Mouse (Mus musculus) Patski (cell line): ENCODE data around the gene Mrps27. TPM values are rescaled to one million over a fixed set of nuclear protein-coding genes. Genes with fewer than 3 reads are reported as not detected.

Source experiments
- ATAC-seq: fragments of 100-300 bp; one replicate; pipeline ENCODE4 v1.8.0; 2021
- CTCF ChIA-PET: fragments of 350-600 bp; sonication (Branson Sonifier 250); formaldehyde crosslinking; loops from one replicate; lab custom pipeline; 2022; ENCODE audit warnings: inconsistent platforms; lab: Charles Lee
- POLR2A ChIA-PET: fragments of 350-600 bp; sonication (Branson Sonifier 250); formaldehyde crosslinking; loops from one replicate; lab custom pipeline; 2022; ENCODE audit warnings: antibody characterized with exemption, inconsistent platforms; lab: Charles Lee
- DNase-seq: peaks from one replicate; pipeline ENCODE4 v3.0.0-alpha.2; 2011; ENCODE audit warnings: low read depth, low spot score
- H3K27me3 ChIP-seq: fragments of 371-371 bp; one replicate; pipeline ENCODE4 v1.5.1; 2021
- CTCF ChIP-seq: fragments of 100-300 bp; IDR thresholded peaks from one replicate; pipeline ENCODE4 v1.5.1; 2021
- in situ Hi-C: fragments of 300-500 bp; cut with MboI; formaldehyde crosslinking; loops from 3 replicates; pipeline ENCODE4 v1.11.1; 2018; ENCODE audit warnings: low pct_unique_long_range_greater_than_20kb, mixed read lengths
- polyA plus RNA-seq: library from polyadenylated mRNA; unstranded; gene quantifications from one replicate; pipeline ENCODE4 v1.2.3, GENCODE M21; 2021

The Mrps27 gene
- polyA plus RNA-seq, 1 experiment from 2014 or later, result 37.7 TPM

DNA sequence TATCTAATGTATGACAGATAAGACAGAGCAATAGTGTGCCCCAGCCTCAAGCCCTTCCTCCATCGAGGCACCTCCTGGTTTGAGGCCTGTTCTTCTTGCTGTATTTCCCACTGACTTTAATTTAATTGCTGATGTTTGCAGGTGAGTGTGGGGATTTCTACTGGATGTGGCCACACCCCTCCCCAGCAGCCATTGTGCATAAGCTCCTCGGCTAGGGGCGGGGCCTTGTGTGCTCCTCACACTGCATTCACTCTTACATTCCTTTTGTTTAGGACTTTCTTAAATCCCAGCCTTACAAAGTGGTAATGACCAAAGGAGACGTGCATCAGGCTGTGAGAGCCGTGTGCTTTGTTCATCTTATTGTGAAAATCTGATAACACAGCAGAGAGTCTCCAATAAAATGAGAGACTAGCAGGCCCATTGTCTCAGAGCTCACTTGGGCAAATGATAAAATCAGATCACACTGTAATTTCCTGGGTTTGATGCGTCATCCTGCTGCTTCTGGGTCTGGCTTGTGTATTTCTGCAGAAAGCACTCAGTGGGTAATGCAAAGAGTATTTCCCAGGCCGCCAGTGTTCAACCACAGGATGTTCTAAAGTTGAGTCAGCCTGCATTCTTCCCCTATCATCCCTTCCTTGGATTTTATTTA is 40.1 kb downstream of the Mrps27 start:
- in situ Hi-C loops, result no loop called here
- DNase-seq (no peak), ATAC-seq (peak; percentile 65)
- no peak for TF ChIP-seq CTCF
- ChIA-PET CTCF (no interaction called here), POLR2A (interaction anchor here (0.7 kb wide), 1 partner anchor 13 kb away, joined by 4 read pairs; no protein-coding TSS in a partner anchor)
- no peaks in the 10 kb centered on the region for H3K27me3 ChIP-seq

DNA sequence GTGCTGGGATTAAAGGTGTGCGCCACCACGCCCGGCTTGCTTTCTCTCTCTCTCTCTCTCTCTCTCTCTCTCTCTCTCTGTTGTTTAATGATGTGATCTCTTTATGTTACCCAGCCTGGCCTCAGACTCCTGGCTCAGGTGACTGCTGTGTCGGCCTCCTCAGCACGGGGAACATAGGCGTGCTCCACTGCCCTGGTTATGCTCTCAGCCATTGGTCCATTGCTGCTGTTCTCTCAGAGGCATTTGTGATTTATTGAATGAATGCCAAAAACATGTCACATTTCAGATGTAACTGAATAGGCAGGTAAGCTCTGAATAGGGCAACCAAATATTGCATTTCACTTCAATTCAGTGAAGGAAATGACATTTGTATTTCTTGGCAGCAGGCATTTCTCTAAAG is 41.3 kb downstream of the Mrps27 start:
- H3K27me3 ChIP-seq, result no peaks in the 10 kb centered on the region
- POLR2A ChIA-PET, result interaction anchor here (0.6 to 0.7 kb wide), 2 partner anchors 11 to 98 kb away, joined by 3 to 4 read pairs; no protein-coding TSS in a partner anchor
- in situ Hi-C loops, result no loop called here
- TF ChIP-seq CTCF, result no peak
- CTCF ChIA-PET, result no interaction called here
- ATAC-seq, result no peak
- DNase-seq, result no peak

DNA sequence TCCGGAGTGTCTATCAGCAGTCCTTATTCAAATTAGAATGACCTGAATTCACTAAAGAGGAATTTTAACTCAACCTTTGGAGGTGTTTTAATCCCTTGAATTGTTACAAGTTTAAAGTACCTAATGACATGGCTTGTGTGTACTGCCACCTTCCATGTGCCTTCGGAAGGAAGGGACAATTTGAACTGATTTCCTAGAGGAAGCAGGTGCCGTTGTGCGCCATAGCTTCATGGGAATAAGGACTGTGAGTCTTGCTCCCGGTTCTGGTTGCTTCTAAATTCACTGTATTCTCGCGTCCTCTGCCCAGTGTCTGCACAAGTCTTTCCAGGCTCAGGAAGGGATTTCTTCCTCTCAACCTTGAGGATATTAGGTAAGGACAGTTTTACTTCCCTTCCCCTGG is 41.8 kb downstream of the Mrps27 start:
- no peak for TF ChIP-seq CTCF
- POLR2A ChIA-PET, result no interaction called here
- in situ Hi-C loops, result no loop called here
- ATAC-seq, result no peak
- H3K27me3 ChIP-seq, result no peaks in the 10 kb centered on the region
- DNase-seq, result no peak
- CTCF ChIA-PET, result no interaction called here

DNA sequence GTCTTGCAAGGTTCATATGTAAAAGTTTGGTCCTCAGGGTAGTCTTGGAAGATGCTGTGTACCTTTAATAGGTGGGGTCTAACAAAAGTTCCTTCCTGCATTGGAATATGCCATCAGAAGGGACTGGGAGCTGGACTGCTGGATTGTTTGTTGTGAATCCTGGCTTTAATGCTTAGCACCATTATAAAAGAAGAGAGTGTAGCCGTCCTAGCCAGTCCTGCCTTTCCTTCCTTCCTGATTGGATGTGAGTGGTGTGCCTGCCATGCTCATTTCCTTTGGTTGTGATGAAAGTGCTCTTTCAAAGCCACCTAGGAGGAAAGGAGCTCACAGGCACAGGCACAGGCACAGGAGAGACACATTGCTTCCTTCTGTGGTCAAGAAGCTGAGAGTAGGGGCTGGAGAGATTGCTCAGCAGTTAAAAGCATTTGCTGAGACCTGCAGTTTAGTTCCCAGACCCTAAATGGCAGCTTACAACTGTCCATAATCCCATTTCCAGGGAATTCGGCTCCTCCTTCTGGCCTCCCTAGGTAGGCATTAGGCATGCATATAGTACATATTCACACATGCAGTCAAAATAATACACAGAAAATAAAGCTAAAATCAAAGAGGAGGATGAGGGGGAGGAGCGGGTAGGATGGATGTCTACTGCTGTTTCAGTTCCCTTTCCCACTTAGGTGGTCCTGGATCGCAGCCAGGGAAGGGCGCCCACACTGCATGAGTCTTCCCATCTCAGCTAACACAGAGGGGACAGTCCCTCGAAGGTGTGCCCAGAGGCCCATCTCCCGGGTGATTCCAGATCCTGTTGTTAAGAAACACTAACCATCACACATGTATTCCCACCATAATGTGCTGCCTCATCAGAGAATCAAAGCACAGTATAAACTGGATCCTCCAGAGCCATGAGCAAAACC is 43.6 kb downstream of the Mrps27 start:
- ChIA-PET CTCF (interaction anchor here (0.7 kb wide), 1 partner anchor 53 kb away, joined by 3 read pairs; no protein-coding TSS in a partner anchor), POLR2A (no interaction called here)
- ATAC-seq (no peak), DNase-seq (no peak)
- in situ Hi-C loops, result no loop called here
- no peak for TF ChIP-seq CTCF
- H3K27me3 ChIP-seq, result no peaks in the 10 kb centered on the region

- POLR2A ChIA-PET, result interaction anchor here (0.6 kb wide), 1 partner anchor 84 kb away, joined by 3 read pairs; no protein-coding TSS in a partner anchor
- CTCF ChIA-PET, result no interaction called here
- H3K27me3 ChIP-seq, result no peaks in the 10 kb centered on the region
- ATAC-seq (peak; percentile 89), DNase-seq (peak; percentile 94)
- no peak for TF ChIP-seq CTCF
- in situ Hi-C loops, result no loop called here
Measured at GRCm38 (mm10) chr13:99391417-99391816, 46.8 kb downstream of the Mrps27 start.

DNA sequence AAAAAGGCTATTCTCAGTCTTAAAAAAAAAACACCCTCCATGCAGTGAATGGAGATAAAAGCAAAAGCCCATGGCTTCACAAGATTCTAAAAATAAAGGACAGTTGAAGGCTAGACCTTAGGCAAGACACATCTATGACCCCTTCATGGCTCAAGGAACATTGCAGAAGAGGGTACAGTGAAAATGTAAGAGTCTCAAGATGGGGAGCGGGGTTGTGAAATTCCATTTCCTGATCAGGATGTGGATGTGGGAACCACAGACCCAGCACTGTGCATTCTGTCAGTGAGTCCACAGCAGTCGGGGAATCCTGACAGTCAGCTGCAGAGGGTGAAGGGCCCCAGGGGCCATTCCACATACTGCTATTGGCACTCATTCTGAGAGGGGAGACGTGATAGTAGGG is 48.5 kb downstream of the Mrps27 start:
- in situ Hi-C loops, result no loop called here
- ATAC-seq (no peak), DNase-seq (no peak)
- CTCF ChIA-PET, result interaction anchor here (1.5 kb wide), 1 partner anchor 18 kb away, joined by 5 read pairs; no protein-coding TSS in a partner anchor
- POLR2A ChIA-PET, result interaction anchor here (0.6 kb wide), 1 partner anchor 1768 kb away, joined by 5 read pairs; no protein-coding TSS in a partner anchor
- TF ChIP-seq CTCF, result no peak
- H3K27me3 ChIP-seq, result no peaks in the 10 kb centered on the region

GRCm38 (mm10) chr13:99394694-99395093 is 50.1 kb downstream of the Mrps27 start:
- in situ Hi-C loops, result no loop called here

DNA sequence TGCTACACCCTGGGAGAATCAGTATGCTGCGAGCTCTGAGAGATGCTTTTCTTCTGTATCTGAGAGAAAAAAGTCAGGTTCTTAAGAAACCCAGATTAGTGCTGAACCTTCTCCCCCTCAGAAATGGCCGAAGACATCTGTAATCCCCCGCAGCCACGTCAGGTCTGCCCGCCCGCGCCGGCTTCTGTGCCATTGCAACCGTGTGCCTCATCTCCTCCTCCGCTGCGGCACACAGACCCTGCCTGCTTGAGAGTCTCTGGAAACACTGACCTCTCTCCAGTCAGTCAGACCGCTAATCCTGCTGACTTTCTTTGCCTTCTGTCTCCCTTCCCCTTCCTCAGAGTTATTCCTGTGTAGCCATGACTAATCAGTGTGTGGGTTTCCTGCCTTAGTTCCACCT is 50.9 kb downstream of the Mrps27 start:
- in situ Hi-C loops, result no loop called here
- no peak for DNase-seq
- ChIA-PET POLR2A (no interaction called here), CTCF (no interaction called here)
- ATAC-seq, result peak; percentile 7
- no peaks in the 10 kb centered on the region for H3K27me3 ChIP-seq
- TF ChIP-seq CTCF, result no peak

More at GRCm38 (mm10) chr13:99394694-99395093, 50.1 kb downstream of the Mrps27 start:
- TF ChIP-seq CTCF, result no peak
- no peak for DNase-seq
- ATAC-seq, result no peak
- ChIA-PET POLR2A (no interaction called here), CTCF (interaction anchor here (1.5 kb wide), 1 partner anchor 19 kb away, joined by 5 read pairs; no protein-coding TSS in a partner anchor)
- H3K27me3 ChIP-seq, result no peaks in the 10 kb centered on the region

GRCm38 (mm10) chr13:99397228-99397627 is 52.6 kb downstream of the Mrps27 start:
- DNase-seq (no peak), ATAC-seq (peak; percentile 68)
- TF ChIP-seq CTCF, result no peak
- in situ Hi-C loops, result no loop called here
- CTCF ChIA-PET, result interaction anchor here (1.0 kb wide), 1 partner anchor 22 kb away, joined by 3 read pairs; no protein-coding TSS in a partner anchor
- POLR2A ChIA-PET, result interaction anchor here (1.4 kb wide), 1 partner anchor 12 kb away, joined by 4 read pairs; no protein-coding TSS in a partner anchor
- no peaks in the 10 kb centered on the region for H3K27me3 ChIP-seq

GRCm38 (mm10) chr13:99398149-99398701 is 53.6 kb downstream of the Mrps27 start:
- no peak for TF ChIP-seq CTCF
- H3K27me3 ChIP-seq, result no peaks in the 10 kb centered on the region
- in situ Hi-C loops, result no loop called here
- ChIA-PET POLR2A (interaction anchor here (1.4 kb wide), 1 partner anchor 13 kb away, joined by 4 read pairs; no protein-coding TSS in a partner anchor), CTCF (interaction anchor here (0.9 kb wide), 1 partner anchor 23 kb away, joined by 3 read pairs; no protein-coding TSS in a partner anchor)
- no peak for DNase-seq
- ATAC-seq, result no peak
